Mouse (Mus musculus): Measurements from ENCODE around the gene Elane. TPM values are rescaled to one million over a fixed set of nuclear protein-coding genes. Genes with fewer than 3 reads are reported as not detected.

Elane gene
- polyA plus RNA-seq, 1 experiment from 2014 or later = 0.42 TPM

DNA sequence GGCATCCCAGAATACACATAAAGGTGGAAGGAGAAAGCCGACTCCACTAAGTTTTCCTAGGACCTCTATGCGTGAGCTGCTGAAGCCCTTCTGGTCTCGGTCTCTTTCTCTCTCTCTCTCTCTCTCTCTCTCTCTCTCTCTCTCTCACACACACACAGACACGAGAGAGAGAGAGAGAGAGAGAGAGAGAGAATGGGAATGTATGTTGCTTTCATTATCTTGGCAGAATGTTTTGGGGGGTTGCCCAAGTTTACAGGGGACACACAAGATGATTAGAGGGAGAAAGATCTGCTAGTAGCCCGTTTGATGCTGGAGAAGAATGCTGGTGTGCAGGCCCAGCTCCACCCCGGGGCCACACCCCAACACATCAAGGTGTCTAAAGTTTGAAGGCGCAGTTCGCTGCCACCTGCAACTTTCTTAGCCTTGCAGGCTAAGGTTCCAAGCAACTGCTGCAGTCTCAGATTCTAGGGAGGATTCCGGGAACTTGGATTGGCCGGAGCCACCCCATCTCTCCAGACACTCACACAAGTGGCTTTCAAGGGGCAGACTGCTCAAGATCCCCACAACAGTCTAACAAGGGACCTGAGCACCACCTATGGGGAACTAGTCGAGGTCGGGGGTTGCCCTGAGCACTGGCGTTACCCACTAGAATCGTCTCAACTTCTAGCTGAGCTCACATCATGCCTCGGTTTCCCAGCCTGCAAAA lies 39.9 kb downstream of the Elane start:
- Histone ChIP-seq H3K9ac (ENCODE audit: low read length) (peak overlapping the region; percentile 95), H3K4me1 (ENCODE audit: control insufficient read depth in 2 of 2, insufficient read depth in 2 of 2, low read length in 2 of 2) (peaks cover 9 to 33% of the 10 kb centered on the region in 2 experiments), H3K9me3 (ENCODE audit: control insufficient read depth, low read length) (no peaks in the 10 kb centered on the region), H3K27ac (replicated peaks in 1 of 2; ENCODE audit: control insufficient read depth in 1 of 2, insufficient read depth in 1 of 2, low read depth in 2 of 2, low read length in 2 of 2) (peak overlapping the region; percentile 38 to 94; a peak in 3 of 4 replicates), H3K4me3 (ENCODE audit: control insufficient read depth in 1 of 2, insufficient read depth in 1 of 2, low read depth in 1 of 2, low read length in 2 of 2) (peak overlapping the region; percentile 89 to 93), H3K27me3 (ENCODE audit: control insufficient read depth, insufficient read depth, low read length) (peaks cover 25% of the 10 kb centered on the region), H3K4me2 (ENCODE audit: low read length) (peak overlapping the region; percentile 83), H3K36me3 (ENCODE audit: control insufficient read depth, insufficient read depth, low read length) (peaks cover 4% of the 10 kb centered on the region)
- WGBS = 6% methylated on average over 15 of the region's 15 CpGs
- ATAC-seq (ENCODE audit: insufficient number of reproducible peaks, insufficient read depth, low FRiP score, low read depth) = no peak

GRCm38 (mm10) chr10:79926491-79927323 lies 40.7 kb downstream of the Elane start, which contains the start of gene Arid3a:
Gene Arid3a, plus strand, starts transcription at chr10:79927043.
- Histone ChIP-seq H3K27me3 (ENCODE audit: control insufficient read depth, insufficient read depth, low read length) (peaks cover 18% of the 10 kb centered on the region), H3K27ac (replicated peaks in 1 of 2; ENCODE audit: control insufficient read depth in 1 of 2, insufficient read depth in 1 of 2, low read depth in 2 of 2, low read length in 2 of 2) (peak within 1 kb of the TSS; percentile 88 to 94), H3K4me3 (ENCODE audit: control insufficient read depth in 1 of 2, insufficient read depth in 1 of 2, low read depth in 1 of 2, low read length in 2 of 2) (peak within 1 kb of the TSS; percentile 89 to 93), H3K9me3 (ENCODE audit: control insufficient read depth, low read length) (no peaks in the 10 kb centered on the region), H3K4me2 (ENCODE audit: low read length) (peak within 1 kb of the TSS; percentile 83), H3K9ac (ENCODE audit: low read length) (peak within 1 kb of the TSS; percentile 95), H3K36me3 (ENCODE audit: control insufficient read depth, insufficient read depth, low read length) (peaks cover 11% of the 10 kb centered on the region), H3K4me1 (ENCODE audit: control insufficient read depth in 2 of 2, insufficient read depth in 2 of 2, low read length in 2 of 2) (peaks cover 9 to 29% of the 10 kb centered on the region in 2 experiments)
- ATAC-seq (ENCODE audit: insufficient number of reproducible peaks, insufficient read depth, low FRiP score, low read depth) = peak; percentile 68
- under 1% methylated on average over 63 of the region's 63 CpGs for WGBS

GRCm38 (mm10) chr10:79927324-79928029 lies 41.4 kb downstream of the Elane start:
- ATAC-seq (ENCODE audit: insufficient number of reproducible peaks, insufficient read depth, low FRiP score, low read depth) = peak; percentile 44

GRCm38 (mm10) chr10:79928030-79928694 lies 42.1 kb downstream of the Elane start:
- Histone ChIP-seq H3K9ac (ENCODE audit: low read length) (peak overlapping the region; percentile 95), H3K4me1 (ENCODE audit: control insufficient read depth in 2 of 2, insufficient read depth in 2 of 2, low read length in 2 of 2) (peaks cover 20 to 42% of the 10 kb centered on the region in 2 experiments), H3K27ac (replicated peaks in 1 of 2; ENCODE audit: control insufficient read depth in 1 of 2, insufficient read depth in 1 of 2, low read depth in 2 of 2, low read length in 2 of 2) (peak overlapping the region; percentile 88 to 94), H3K4me3 (ENCODE audit: control insufficient read depth in 1 of 2, insufficient read depth in 1 of 2, low read depth in 1 of 2, low read length in 2 of 2) (peak overlapping the region; percentile 89 to 93), H3K27me3 (ENCODE audit: control insufficient read depth, insufficient read depth, low read length) (peaks cover 3% of the 10 kb centered on the region; the same call in 1 of the 2 replicates), H3K4me2 (ENCODE audit: low read length) (peak overlapping the region; percentile 83), H3K9me3 (ENCODE audit: control insufficient read depth, low read length) (no peaks in the 10 kb centered on the region), H3K36me3 (ENCODE audit: control insufficient read depth, insufficient read depth, low read length) (peaks cover 19% of the 10 kb centered on the region)
- ATAC-seq (ENCODE audit: insufficient number of reproducible peaks, insufficient read depth, low FRiP score, low read depth) = no peak
- WGBS = under 1% methylated on average over 29 of the region's 29 CpGs

More at GRCm38 (mm10) chr10:79927324-79928029, 41.4 kb downstream of the Elane start:
- Histone ChIP-seq H3K4me1 (ENCODE audit: control insufficient read depth in 2 of 2, insufficient read depth in 2 of 2, low read length in 2 of 2) (peaks cover 13 to 35% of the 10 kb centered on the region in 2 experiments), H3K9ac (ENCODE audit: low read length) (peak overlapping the region; percentile 95), H3K9me3 (ENCODE audit: control insufficient read depth, low read length) (no peaks in the 10 kb centered on the region), H3K27ac (replicated peaks in 1 of 2; ENCODE audit: control insufficient read depth in 1 of 2, insufficient read depth in 1 of 2, low read depth in 2 of 2, low read length in 2 of 2) (peak overlapping the region; percentile 88 to 94), H3K27me3 (ENCODE audit: control insufficient read depth, insufficient read depth, low read length) (peaks cover 10% of the 10 kb centered on the region), H3K4me2 (ENCODE audit: low read length) (peak overlapping the region; percentile 83), H3K36me3 (ENCODE audit: control insufficient read depth, insufficient read depth, low read length) (peaks cover 19% of the 10 kb centered on the region), H3K4me3 (ENCODE audit: control insufficient read depth in 1 of 2, insufficient read depth in 1 of 2, low read depth in 1 of 2, low read length in 2 of 2) (peak overlapping the region; percentile 89 to 93)
- WGBS = under 1% methylated on average over 54 of the region's 54 CpGs

- H3K27ac ChIP-seq (replicated peaks in 1 of 2; ENCODE audit: control insufficient read depth in 1 of 2, insufficient read depth in 1 of 2, low read depth in 2 of 2, low read length in 2 of 2) = peak overlapping the region in 1 of 2 experiments; percentile 94; a peak in 2 of 4 replicates
- peaks cover 29 to 51% of the 10 kb centered on the region in 2 experiments for H3K4me1 ChIP-seq (ENCODE audit: control insufficient read depth in 2 of 2, insufficient read depth in 2 of 2, low read length in 2 of 2)
- no peaks in the 10 kb centered on the region for H3K9me3 ChIP-seq (ENCODE audit: control insufficient read depth, low read length)
- H3K4me2 ChIP-seq (ENCODE audit: low read length) = peak overlapping the region; percentile 83
- no peak for ATAC-seq (ENCODE audit: insufficient number of reproducible peaks, insufficient read depth, low FRiP score, low read depth)
- peaks cover 27% of the 10 kb centered on the region for H3K36me3 ChIP-seq (ENCODE audit: control insufficient read depth, insufficient read depth, low read length)
- H3K4me3 ChIP-seq (ENCODE audit: control insufficient read depth in 1 of 2, insufficient read depth in 1 of 2, low read depth in 1 of 2, low read length in 2 of 2) = peak overlapping the region; percentile 89 to 93; a peak in 3 of 4 replicates
- H3K27me3 ChIP-seq (ENCODE audit: control insufficient read depth, insufficient read depth, low read length) = no peaks in the 10 kb centered on the region
- peak overlapping the region; percentile 95; the same call in 1 of the 2 replicates for H3K9ac ChIP-seq (ENCODE audit: low read length)
- WGBS = 20% methylated on average over 9 of the region's 9 CpGs
Measured at GRCm38 (mm10) chr10:79928907-79929701, 43.1 kb downstream of the Elane start.

- Histone ChIP-seq H3K4me2 (ENCODE audit: low read length) (no peak overlapping the region), H3K4me1 (ENCODE audit: control insufficient read depth in 2 of 2, insufficient read depth in 2 of 2, low read length in 2 of 2) (peaks cover 32 to 57% of the 10 kb centered on the region in 2 experiments), H3K9me3 (ENCODE audit: control insufficient read depth, low read length) (no peaks in the 10 kb centered on the region), H3K4me3 (ENCODE audit: control insufficient read depth in 1 of 2, insufficient read depth in 1 of 2, low read depth in 1 of 2, low read length in 2 of 2) (no peak overlapping the region), H3K9ac (ENCODE audit: low read length) (no peak overlapping the region), H3K36me3 (ENCODE audit: control insufficient read depth, insufficient read depth, low read length) (peaks cover 33% of the 10 kb centered on the region), H3K27ac (replicated peaks in 1 of 2; ENCODE audit: control insufficient read depth in 1 of 2, insufficient read depth in 1 of 2, low read depth in 2 of 2, low read length in 2 of 2) (no peak overlapping the region), H3K27me3 (ENCODE audit: control insufficient read depth, insufficient read depth, low read length) (no peaks in the 10 kb centered on the region)
- 87% methylated on average over 18 of the region's 18 CpGs for WGBS
- no peak for ATAC-seq (ENCODE audit: insufficient number of reproducible peaks, insufficient read depth, low FRiP score, low read depth)
Measured at GRCm38 (mm10) chr10:79929967-79930825, 44.1 kb downstream of the Elane start.
